Mouse (Mus musculus) E14TG2a.4 (cell line): Measurements from ENCODE around the gene Rbpj.

Experiments used
- CTCF ChIP-seq: conservative IDR thresholded peaks from 2 replicates; pipeline ENCODE4 v1.5.1; 2014; ENCODE audit warnings: low read length
- NANOG ChIP-seq: IDR thresholded peaks from 2 replicates; pipeline ENCODE4 v1.6.1; 2014; ENCODE audit warnings: borderline replicate concordance, low read length, mixed read lengths
- POU5F1 ChIP-seq: IDR thresholded peaks from 2 replicates; pipeline ENCODE4 v1.6.1; 2014; ENCODE audit warnings: low read length, borderline replicate concordance

GRCm38 (mm10) chr5:53546979-53547472 is 81.1 kb downstream of the Rbpj start:
- TF ChIP-seq CTCF (no peak), NANOG (no peak), POU5F1 (no peak)
